Mouse (Mus musculus): ENCODE measurements around the gene Gtf2h2.

Gene Gtf2h2
- long read RNA-seq, experiment 1, partial matches to known transcripts, result 0 of 9 reads
- long read RNA-seq, experiment 1, other reads (novel, unspliced or antisense), result 7 of 9 reads
- long read RNA-seq, experiment 2, partial matches to known transcripts, result 2 of 16 reads
- long read RNA-seq, experiment 2, other reads (novel, unspliced or antisense), result 12 of 16 reads

- intact Hi-C loops (cut with DNase I), result loop anchor here (5.0 to 10.0 kb wide), 2 partner anchors 123 to 160 kb away; partner anchors contain the start of genes Ak6, Marveld2, Rad17 and Taf9
These were observed at the start of gene Gtf2h2 for GRCm38 (mm10) chr13:100492061-100492787. Gene Gtf2h2 (minus strand): TSS chr13:100492579.

DNA sequence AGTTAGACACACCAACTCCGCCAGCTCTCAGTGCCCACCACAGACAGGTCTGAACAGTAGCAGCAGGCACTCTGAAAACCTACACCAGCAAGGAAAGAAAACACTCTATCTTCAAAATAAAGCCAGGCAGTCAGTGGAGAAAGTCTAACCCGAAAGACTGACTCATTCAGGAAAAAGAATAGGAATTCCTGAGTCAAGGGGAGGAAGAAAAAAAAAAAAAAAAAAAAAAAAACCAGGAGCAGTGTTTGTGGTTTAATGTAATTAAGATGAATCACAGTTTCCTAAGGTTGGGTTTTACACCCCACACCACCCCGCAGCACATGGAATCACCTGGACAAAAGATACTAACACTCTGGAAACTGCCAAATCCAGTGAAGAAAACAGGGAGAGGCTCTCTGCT is 43.8 kb upstream of the Gtf2h2 start:
- intact Hi-C loops (cut with DNase I), result no loop called here

- intact Hi-C loops (cut with DNase I), result no loop called here
These were observed 40.5 kb upstream of the Gtf2h2 start for GRCm38 (mm10) chr13:100532788-100533365.

- intact Hi-C loops (cut with DNase I), result no loop called here
These were observed 34.3 kb upstream of the Gtf2h2 start for GRCm38 (mm10) chr13:100526649-100527038.

DNA sequence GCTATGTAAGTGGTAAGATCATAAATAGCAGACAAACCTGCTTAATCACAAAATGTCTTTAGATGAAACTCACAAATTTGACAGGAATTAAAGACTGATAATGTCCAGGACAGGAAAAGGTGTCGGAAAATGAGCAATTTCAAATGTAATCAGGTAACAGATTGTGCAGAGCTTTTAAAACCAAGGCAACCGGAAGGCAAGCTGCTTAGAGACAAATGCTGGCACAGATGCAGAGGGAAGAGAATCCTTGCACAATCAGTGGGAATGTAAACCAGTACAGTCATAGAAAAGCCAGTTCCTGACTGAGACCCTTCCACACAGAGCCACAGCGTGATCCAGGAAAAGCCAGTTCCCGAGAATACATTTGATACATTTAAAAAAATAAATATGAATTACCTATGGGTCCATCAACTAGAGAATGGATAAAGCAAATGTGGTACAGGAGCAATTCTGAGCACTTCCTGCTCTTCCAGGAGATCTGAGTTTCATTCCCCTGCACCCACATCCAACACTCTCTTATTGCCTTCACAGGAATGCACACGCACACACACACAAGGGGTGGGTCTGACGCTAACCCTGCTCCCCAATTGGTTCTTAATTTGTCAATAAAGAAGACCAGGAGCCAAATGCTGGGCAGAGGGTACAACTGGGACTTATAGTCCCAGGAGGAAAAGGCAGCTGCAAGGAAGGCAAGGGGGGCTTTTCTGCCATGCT is 33.7 kb upstream of the Gtf2h2 start:
- intact Hi-C loops (cut with DNase I), result no loop called here

DNA sequence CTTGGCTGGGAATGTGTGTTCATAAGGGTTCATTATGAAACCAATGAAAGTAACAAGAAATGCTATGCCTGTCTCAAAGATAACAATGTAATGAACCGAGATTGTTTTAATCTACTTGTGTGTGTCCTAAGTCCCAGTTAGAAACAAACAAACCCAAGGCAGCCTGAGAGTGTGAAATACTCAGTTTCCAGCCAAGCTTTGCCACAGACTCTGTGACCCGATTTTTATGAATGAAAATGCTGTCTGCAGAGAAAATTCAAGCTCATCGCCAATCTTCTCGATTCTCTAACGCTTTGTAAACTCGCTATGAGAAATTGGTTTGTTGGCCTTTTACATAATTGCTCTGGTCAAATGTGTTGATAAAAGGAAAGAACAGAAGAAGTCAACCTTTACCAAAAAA is 32.5 kb upstream of the Gtf2h2 start:
- intact Hi-C loops (cut with DNase I), result no loop called here

- intact Hi-C loops (cut with DNase I), result no loop called here
These were observed 31.3 kb upstream of the Gtf2h2 start for GRCm38 (mm10) chr13:100523698-100524097.

- intact Hi-C loops (cut with DNase I), result no loop called here
These were observed 29.6 kb upstream of the Gtf2h2 start for GRCm38 (mm10) chr13:100521724-100522591.

DNA sequence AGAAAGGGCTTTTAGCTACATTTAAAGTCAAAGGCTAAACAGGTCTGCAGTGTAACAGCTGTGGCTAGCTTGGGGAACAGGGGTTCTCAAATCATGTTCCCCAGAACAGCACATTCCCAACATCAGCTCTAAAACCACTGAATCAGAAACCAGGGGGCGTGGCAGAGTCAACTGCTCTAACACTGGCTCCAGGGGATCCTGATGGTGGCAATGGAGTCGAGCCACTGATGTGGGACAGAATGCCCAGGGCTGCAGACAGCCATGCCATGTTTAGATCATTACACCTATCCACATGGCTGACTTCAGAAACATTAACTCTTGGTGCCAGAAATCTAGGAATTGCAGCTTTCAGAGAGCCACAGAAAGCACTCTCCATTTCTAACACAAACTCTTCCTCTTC is 26.8 kb upstream of the Gtf2h2 start:
- intact Hi-C loops (cut with DNase I), result no loop called here

- intact Hi-C loops (cut with DNase I), result no loop called here
These were observed 25.8 kb upstream of the Gtf2h2 start for GRCm38 (mm10) chr13:100518191-100518590.

GRCm38 (mm10) chr13:100517652-100518153 is 25.3 kb upstream of the Gtf2h2 start:
- intact Hi-C loops (cut with DNase I), result no loop called here

DNA sequence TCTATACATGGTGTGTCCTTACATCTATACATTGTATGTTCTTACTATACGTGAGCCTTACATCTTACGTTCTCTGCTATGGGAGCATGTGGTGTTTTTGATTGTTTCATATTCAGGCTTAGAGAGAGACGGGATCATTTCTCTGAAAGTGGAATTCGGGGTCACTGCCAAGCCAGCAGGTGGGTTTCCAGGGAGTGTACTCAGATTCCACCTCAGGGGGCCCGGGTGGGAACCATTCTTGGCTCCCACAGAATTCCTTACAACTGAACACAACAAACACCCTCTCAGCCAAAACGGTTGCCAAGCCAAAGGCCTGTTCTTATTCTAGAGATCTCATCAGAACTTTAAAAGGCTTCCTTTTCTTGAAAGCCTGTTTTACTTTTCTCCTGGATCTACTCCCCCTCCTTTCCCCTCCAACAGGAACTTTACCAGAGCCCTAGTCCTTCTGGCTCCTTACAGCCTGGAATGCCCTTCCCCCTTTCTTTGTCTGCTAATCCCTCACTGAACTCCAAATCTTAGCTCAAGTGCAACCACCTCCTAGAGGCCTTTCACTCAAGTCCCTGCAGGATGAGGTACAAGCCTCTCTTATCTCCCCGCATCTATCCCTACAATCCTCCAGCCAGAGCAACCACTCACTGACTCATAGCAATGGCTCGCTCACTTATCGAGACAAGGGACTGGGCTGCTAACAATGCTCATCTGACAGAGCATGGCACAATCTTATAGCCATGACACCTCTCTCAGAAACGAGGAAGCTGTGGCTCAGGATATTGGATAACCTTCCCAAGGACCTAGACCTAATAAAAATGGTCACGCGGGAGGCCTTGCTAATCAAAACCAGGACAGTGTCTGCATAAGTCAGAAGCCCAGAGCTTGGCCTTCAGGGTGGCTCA is 24.1 kb upstream of the Gtf2h2 start:
- intact Hi-C loops (cut with DNase I), result no loop called here

GRCm38 (mm10) chr13:100512792-100513191 is 20.4 kb upstream of the Gtf2h2 start:
- intact Hi-C loops (cut with DNase I), result no loop called here

- intact Hi-C loops (cut with DNase I), result no loop called here
These were observed 19.5 kb upstream of the Gtf2h2 start for GRCm38 (mm10) chr13:100511860-100512364.

DNA sequence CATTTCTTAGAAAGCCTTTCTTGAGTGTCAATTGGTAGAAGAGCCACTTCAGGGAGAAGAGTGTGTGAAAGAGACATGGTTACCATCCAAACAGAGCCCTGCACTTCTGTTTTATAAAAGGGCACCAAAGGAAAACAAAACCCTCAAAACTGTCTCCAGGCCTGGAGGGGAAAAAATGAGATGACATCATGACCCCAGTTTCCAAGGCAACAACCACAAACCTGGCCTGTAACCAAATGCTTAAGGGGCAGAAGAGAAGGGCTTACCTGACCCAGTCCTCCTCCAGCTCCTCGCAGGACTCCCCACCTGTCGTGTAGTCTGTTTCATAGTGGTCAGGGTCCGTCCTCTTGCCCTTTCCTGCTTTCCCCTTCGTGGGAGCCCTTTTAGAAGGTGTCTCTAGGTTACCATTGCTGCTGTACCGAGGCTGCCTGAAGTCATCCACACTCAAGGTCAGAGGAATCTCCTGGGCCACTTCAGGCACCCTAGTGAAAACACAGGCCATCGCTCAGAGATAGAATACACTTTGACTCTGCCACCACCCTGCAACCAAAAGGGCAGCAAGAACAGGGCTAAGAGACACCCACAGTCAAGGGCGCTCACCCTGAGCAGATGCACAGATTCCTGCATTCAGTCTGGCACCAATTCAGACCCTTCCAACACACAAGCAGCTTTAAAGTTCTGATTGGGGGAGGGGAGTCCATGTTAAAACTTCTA is 18.9 kb upstream of the Gtf2h2 start:
- intact Hi-C loops (cut with DNase I), result no loop called here

- intact Hi-C loops (cut with DNase I), result loop anchor here (10.0 kb wide), 1 partner anchor 115 kb away; the partner anchor contains the start of gene Marveld2
These were observed 7.2 kb upstream of the Gtf2h2 start for GRCm38 (mm10) chr13:100499625-100500024.

GRCm38 (mm10) chr13:100495337-100495736 is 3.0 kb upstream of the Gtf2h2 start:
- intact Hi-C loops (cut with DNase I), result loop anchor here (10.0 kb wide), 1 partner anchor 119 kb away; the partner anchor contains the start of gene Marveld2

DNA sequence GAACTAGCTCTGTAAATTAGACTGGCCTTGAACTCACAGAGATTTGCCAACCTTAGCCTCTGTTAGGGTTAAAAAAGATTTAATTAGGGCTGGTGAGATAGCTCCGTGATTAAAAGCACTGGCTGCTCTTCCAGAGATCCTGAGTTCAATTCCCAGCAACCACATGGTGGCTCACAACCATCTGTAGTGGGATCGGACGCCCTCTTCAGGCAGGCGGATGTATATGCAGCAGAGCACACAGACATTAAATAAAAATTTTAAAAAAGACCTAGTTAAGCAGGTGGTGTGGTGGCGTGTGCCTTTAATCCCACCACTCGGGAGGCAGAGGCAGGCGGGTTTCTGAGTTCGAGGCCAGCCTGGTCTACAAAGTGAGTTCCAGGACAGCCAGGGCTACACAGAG is 2.0 kb upstream of the Gtf2h2 start:
- intact Hi-C loops (cut with DNase I), result loop anchor here (5.0 to 10.0 kb wide), 2 partner anchors 120 to 158 kb away; partner anchors contain the start of genes Ak6, Marveld2, Rad17 and Taf9
